Comparison of ENCODE assay signal across 11 mouse cellular contexts in the genomic region with DNA sequence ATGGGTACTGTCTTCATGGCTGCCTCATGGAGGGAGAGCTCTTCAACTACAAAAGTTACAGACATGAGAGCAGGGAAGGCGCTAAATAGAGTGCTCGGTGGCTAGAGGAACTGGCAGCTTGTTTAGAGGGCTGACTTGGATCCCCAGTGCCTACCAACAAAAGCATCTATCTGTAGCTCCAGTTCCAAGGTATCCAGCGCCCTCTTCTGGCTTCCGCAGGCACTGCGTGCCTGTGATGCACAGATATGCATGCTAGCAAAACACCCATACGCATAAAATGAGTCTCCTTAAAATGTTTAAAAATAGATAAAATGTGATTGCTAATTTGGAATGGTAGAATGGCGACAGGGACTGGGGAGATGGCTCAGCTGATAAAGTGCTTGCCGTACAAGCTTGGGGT. TPM values are rescaled to one million over a fixed set of nuclear protein-coding genes. Genes with fewer than 3 reads are reported as not detected.
DNase-seq lines count a peak whose midpoint lies in the region; ATAC-seq lines count a peak whose summit lies in the region.
"Had no signal": no experiment of that assay in that cellular context is flagged by ENCODE, and none has a peak within 500 bp of the region (broad histone marks: within the 10 kb centered on the region; RNA-seq: fewer than 3 reads in every experiment).

No protein-coding gene starts in this region.

- H3K9ac ChIP-seq in hindbrain, embryonic 11.5 days (ENCODE audit: low read depth, low read length) = no peak overlapping the region
- no peak overlapping the region for H3K9ac ChIP-seq in hindbrain, embryonic 16.5 days (ENCODE audit: low read depth, low read length)
- no peak overlapping the region for H3K9ac ChIP-seq in midbrain, embryonic 11.5 days (ENCODE audit: low read length)
- H3K9ac ChIP-seq: hindbrain, embryonic 15.5 days had no signal

- H3K4me2 ChIP-seq in hindbrain, embryonic 11.5 days (replicated peaks; ENCODE audit: low read depth, low read length) = no peak overlapping the region
- no peak overlapping the region for H3K4me2 ChIP-seq in hindbrain, embryonic 16.5 days (ENCODE audit: low read length)
- H3K4me2 ChIP-seq in midbrain, embryonic 11.5 days = no peak overlapping the region
- H3K4me2 ChIP-seq: hindbrain, embryonic 15.5 days had no signal

- WGBS in hindbrain, embryonic 11.5 days = 59% methylated on average over 8 of the region's 8 CpGs
- WGBS in hindbrain, embryonic 16.5 days = 69% methylated on average over 8 of the region's 8 CpGs
- 61% methylated on average over 8 of the region's 8 CpGs for WGBS in midbrain, embryonic 11.5 days
- 61% methylated on average over 8 of the region's 8 CpGs for WGBS in midbrain, embryonic 10.5 days
- WGBS in forebrain, embryonic 10.5 days = 65% methylated on average over 8 of the region's 8 CpGs

- H3K27me3 ChIP-seq in hindbrain, embryonic 11.5 days (ENCODE audit: control insufficient read depth, insufficient read depth, low read length) = no peaks in the 10 kb centered on the region
- H3K27me3 ChIP-seq in hindbrain, embryonic 16.5 days (replicated peaks; ENCODE audit: control insufficient read depth, insufficient read depth, low read length) = no peaks in the 10 kb centered on the region
- H3K27me3 ChIP-seq in midbrain, embryonic 11.5 days (ENCODE audit: control insufficient read depth, insufficient read depth, low read length) = no peaks in the 10 kb centered on the region; the same call in 1 of the 2 replicates
- H3K27me3 ChIP-seq in midbrain, embryonic 10.5 days (ENCODE audit: low read depth, poor library complexity, severe bottlenecking) = 0 out of 2 replicates have a peak, but pooled peaks cover 3% of the 10 kb centered on the region
- H3K27me3 ChIP-seq in forebrain, embryonic 10.5 days (ENCODE audit: poor library complexity, severe bottlenecking) = peaks cover 6% of the 10 kb centered on the region
- H3K27me3 ChIP-seq: hindbrain, embryonic 15.5 days had no signal

- H3K4me3 ChIP-seq in hindbrain, embryonic 11.5 days (ENCODE audit: low read depth, low read length) = no peak overlapping the region
- no peak overlapping the region for H3K4me3 ChIP-seq in hindbrain, embryonic 16.5 days (ENCODE audit: low read length)
- H3K4me3 ChIP-seq in midbrain, embryonic 11.5 days (ENCODE audit: low read depth, low read length) = no peak overlapping the region
- no peak overlapping the region for H3K4me3 ChIP-seq in midbrain, embryonic 10.5 days
- no peak overlapping the region for H3K4me3 ChIP-seq in forebrain, embryonic 10.5 days
- H3K4me3 ChIP-seq: hindbrain, embryonic 15.5 days had no signal

- no peak overlapping the region for H3K27ac ChIP-seq in hindbrain, embryonic 11.5 days (ENCODE audit: low read depth, low read length)
- H3K27ac ChIP-seq in hindbrain, embryonic 16.5 days (ENCODE audit: low read depth, low read length) = no peak overlapping the region
- H3K27ac ChIP-seq in midbrain, embryonic 11.5 days (ENCODE audit: low read depth, low read length) = no peak overlapping the region
- no peak overlapping the region for H3K27ac ChIP-seq in midbrain, embryonic 10.5 days (replicated peaks)
- no peak overlapping the region for H3K27ac ChIP-seq in forebrain, embryonic 10.5 days
- H3K27ac ChIP-seq: hindbrain, embryonic 15.5 days had no signal

- DNase-seq in hindbrain, embryonic 11.5 days (ENCODE audit: low spot score) = peak; percentile 50
- DNase-seq in midbrain, embryonic 11.5 days (ENCODE audit: low spot score, missing footprints) = peak; percentile 88
- no peak for DNase-seq in midbrain, embryonic 10.5 days (ENCODE audit: low spot score)
- peak; percentile 9 for DNase-seq in T-cell, adult 2 months (ENCODE audit: low spot score)
- peak; percentile 45 for DNase-seq in thymus, postnatal 14 days
- DNase-seq in forebrain, embryonic 10.5 days (ENCODE audit: extremely low spot score, low spot score) = no peak
- DNase-seq in adrenal gland, adult 2 months = no peak

- no peak for ATAC-seq in hindbrain, embryonic 11.5 days (ENCODE audit: low FRiP score)
- ATAC-seq in hindbrain, embryonic 16.5 days = no peak
- ATAC-seq in midbrain, embryonic 11.5 days (ENCODE audit: low FRiP score) = no peak

- H3K4me1 ChIP-seq in hindbrain, embryonic 11.5 days (replicated peaks; ENCODE audit: control insufficient read depth, insufficient read depth, low read length) = no peaks in the 10 kb centered on the region
- H3K4me1 ChIP-seq in hindbrain, embryonic 16.5 days (ENCODE audit: control insufficient read depth, insufficient read depth, low read depth, low read length) = no peaks in the 10 kb centered on the region
- no peaks in the 10 kb centered on the region for H3K4me1 ChIP-seq in midbrain, embryonic 11.5 days (ENCODE audit: control insufficient read depth, insufficient read depth, low read length)
- no peaks in the 10 kb centered on the region for H3K4me1 ChIP-seq in midbrain, embryonic 10.5 days
- no peaks in the 10 kb centered on the region for H3K4me1 ChIP-seq in forebrain, embryonic 10.5 days
- H3K4me1 ChIP-seq: hindbrain, embryonic 15.5 days had no signal

- no peaks in the 10 kb centered on the region for H3K36me3 ChIP-seq in hindbrain, embryonic 11.5 days (ENCODE audit: control insufficient read depth, insufficient read depth, low read length)
- no peaks in the 10 kb centered on the region for H3K36me3 ChIP-seq in hindbrain, embryonic 16.5 days (ENCODE audit: control insufficient read depth, insufficient read depth, low read length)
- H3K36me3 ChIP-seq in midbrain, embryonic 11.5 days (ENCODE audit: control insufficient read depth, insufficient read depth, low read length) = no peaks in the 10 kb centered on the region
- no peaks in the 10 kb centered on the region for H3K36me3 ChIP-seq in midbrain, embryonic 10.5 days
- no peaks in the 10 kb centered on the region for H3K36me3 ChIP-seq in forebrain, embryonic 10.5 days (replicated peaks)
- H3K36me3 ChIP-seq: hindbrain, embryonic 15.5 days had no signal

- H3K9me3 ChIP-seq in hindbrain, embryonic 11.5 days (ENCODE audit: control insufficient read depth, low read length) = no peaks in the 10 kb centered on the region
- H3K9me3 ChIP-seq in hindbrain, embryonic 16.5 days (ENCODE audit: control insufficient read depth, low read length) = no peaks in the 10 kb centered on the region
- no peaks in the 10 kb centered on the region for H3K9me3 ChIP-seq in midbrain, embryonic 11.5 days (ENCODE audit: control insufficient read depth, low read length)
- no peaks in the 10 kb centered on the region for H3K9me3 ChIP-seq in midbrain, embryonic 10.5 days (replicated peaks)
- H3K9me3 ChIP-seq in forebrain, embryonic 10.5 days = no peaks in the 10 kb centered on the region
- H3K9me3 ChIP-seq: hindbrain, embryonic 15.5 days had no signal

RNA-seq across cellular contexts. Expression of a gene that starts 5.2 kb away (rescaled TPM):
- polyA plus RNA-seq in hindbrain, embryonic 11.5 days (2014; fragmentation: Nextera tagmentation; extraction: Ambion mirVana) = 0.52 and 0.80 TPM in 2 replicates
- polyA plus RNA-seq in hindbrain, embryonic 16.5 days (2015; fragmentation: Nextera tagmentation; extraction: Ambion mirVana) = 10.8 and 17.7 TPM in 2 replicates
- 0.74 and 0.86 TPM in 2 replicates for polyA plus RNA-seq in midbrain, embryonic 11.5 days (2014; fragmentation: Nextera tagmentation; extraction: Ambion mirVana)
- polyA plus RNA-seq in midbrain, embryonic 10.5 days (2016; fragmentation: Nextera tagmentation; extraction: Ambion mirVana) = 0.23 and 0.66 TPM in 2 replicates
- 0.28 and 0.79 TPM in 2 replicates for polyA plus RNA-seq in forebrain, embryonic 10.5 days (2016; fragmentation: Nextera tagmentation; extraction: Ambion mirVana)
- 1 to 10 TPM in 1 of 2 experiments, under 1 TPM in 1; 0.55 to 1.3 TPM for total RNA-seq in adrenal gland, adult 2 months (2021)
- polyA plus RNA-seq in adrenal gland, adult 2 months (2012; rRNA removed) = 2.9 and 4.1 TPM in 2 replicates
- total RNA-seq: neutrophil, adult 5-6 weeks had no signal
- polyA plus RNA-seq: liver, embryonic 16.5 days had no signal

RNA-seq across cellular contexts. Expression of a gene that starts 21.7 kb away (rescaled TPM):
- polyA plus RNA-seq in hindbrain, embryonic 11.5 days (2014; fragmentation: Nextera tagmentation; extraction: Ambion mirVana) = 1.0 and 1.5 TPM in 2 replicates
- polyA plus RNA-seq in hindbrain, embryonic 16.5 days (2015; fragmentation: Nextera tagmentation; extraction: Ambion mirVana) = 11.7 and 15.7 TPM in 2 replicates
- polyA plus RNA-seq in midbrain, embryonic 11.5 days (2014; fragmentation: Nextera tagmentation; extraction: Ambion mirVana) = 1.00 and 1.5 TPM in 2 replicates
- 0.83 and 1.8 TPM in 2 replicates for polyA plus RNA-seq in midbrain, embryonic 10.5 days (2016; fragmentation: Nextera tagmentation; extraction: Ambion mirVana)
- polyA plus RNA-seq in forebrain, embryonic 10.5 days (2016; fragmentation: Nextera tagmentation; extraction: Ambion mirVana) = 0.55 and 1.2 TPM in 2 replicates
- total RNA-seq in adrenal gland, adult 2 months (2021) = 1 to 10 TPM; 5.0 to 5.2 TPM
- polyA plus RNA-seq in adrenal gland, adult 2 months (2012; rRNA removed) = 11.7 and 13.8 TPM in 2 replicates
- total RNA-seq: neutrophil, adult 5-6 weeks had no signal

RNA-seq across cellular contexts. Expression of a gene that starts 51.2 kb away (rescaled TPM):
- polyA plus RNA-seq in hindbrain, embryonic 11.5 days (2014; fragmentation: Nextera tagmentation; extraction: Ambion mirVana) = 108 and 111 TPM in 2 replicates
- polyA plus RNA-seq in hindbrain, embryonic 16.5 days (2015; fragmentation: Nextera tagmentation; extraction: Ambion mirVana) = 679 and 766 TPM in 2 replicates
- polyA plus RNA-seq in midbrain, embryonic 11.5 days (2014; fragmentation: Nextera tagmentation; extraction: Ambion mirVana) = 123 and 129 TPM in 2 replicates
- 164 and 189 TPM in 2 replicates for polyA plus RNA-seq in midbrain, embryonic 10.5 days (2016; fragmentation: Nextera tagmentation; extraction: Ambion mirVana)
- polyA plus RNA-seq in forebrain, embryonic 10.5 days (2016; fragmentation: Nextera tagmentation; extraction: Ambion mirVana) = 159 and 161 TPM in 2 replicates
- 100 to 1,000 TPM; 201 to 299 TPM for total RNA-seq in adrenal gland, adult 2 months (2021)
- 191 and 211 TPM in 2 replicates for polyA plus RNA-seq in adrenal gland, adult 2 months (2012; rRNA removed)
- total RNA-seq: neutrophil, adult 5-6 weeks had no signal

Comparison
In these comparisons a context has a peak if more than half of its experiments do, and no peak if none do; other contexts are left out.
1. DNase-seq: peak in hindbrain, embryonic 11.5 days (single experiment), midbrain, embryonic 11.5 days (single experiment), T-cell, adult 2 months (single experiment) and thymus, postnatal 14 days (single experiment); none in midbrain, embryonic 10.5 days (single experiment), forebrain, embryonic 10.5 days (single experiment) and adrenal gland, adult 2 months (single experiment).